Mouse (Mus musculus) testis, adult 2 months (tissue): Measurements from ENCODE around the gene Rpl3. TPM values are rescaled to one million over a fixed set of nuclear protein-coding genes. Genes with fewer than 3 reads are reported as not detected.

Experiments used
- H3K27ac ChIP-seq: fragments of 200-500 bp; 2 replicates; pipeline ENCODE4 v1.5.1; 2012; ENCODE audit warnings: low read depth, low read length; ENCODE audit not compliant: control insufficient read depth, insufficient read depth
- H3K27me3 ChIP-seq: fragments of 200-500 bp; 2 replicates; pipeline ENCODE4 v1.6.1; 2012; ENCODE audit warnings: mild to moderate bottlenecking, low read length, moderate library complexity; ENCODE audit not compliant: control insufficient read depth, insufficient read depth
- H3K36me3 ChIP-seq: fragments of 200-500 bp; 2 replicates; pipeline ENCODE4 v1.6.1; 2012; ENCODE audit warnings: mild to moderate bottlenecking, low read length; ENCODE audit not compliant: control insufficient read depth, insufficient read depth
- H3K4me1 ChIP-seq: fragments of 200-500 bp; 2 replicates; pipeline ENCODE4 v1.6.1; 2012; ENCODE audit warnings: low read length; ENCODE audit not compliant: control insufficient read depth, insufficient read depth
- H3K4me3 ChIP-seq: fragments of 200-500 bp; 2 replicates; pipeline ENCODE4 v1.5.1; 2012; ENCODE audit warnings: low read depth, mild to moderate bottlenecking, low read length, moderate library complexity, mixed read lengths; ENCODE audit not compliant: control insufficient read depth
- CTCF ChIP-seq: fragments of 200-500 bp; IDR thresholded peaks from 2 replicates; pipeline ENCODE4 v1.5.1; 2012; ENCODE audit warnings: low read depth, mild to moderate bottlenecking, inconsistent platforms, low read length, moderate library complexity; ENCODE audit not compliant: control insufficient read depth, insufficient read depth, insufficient replicate concordance
- POLR2A ChIP-seq: fragments of 200-500 bp; IDR thresholded peaks from 2 replicates; pipeline ENCODE4 v1.6.1; 2012; ENCODE audit warnings: low read depth, mild to moderate bottlenecking, inconsistent platforms, low read length, moderate library complexity; ENCODE audit not compliant: control insufficient read depth
- polyA plus RNA-seq: library from polyadenylated mRNA; depleted of rRNA; stranded (reverse); fragments of >200 nt; gene quantifications from 2 replicates; pipeline ENCODE4 v1.2.3, GENCODE M21; 2012

Rpl3 gene
- polyA plus RNA-seq, 1 experiment, result 122 TPM

- Histone ChIP-seq H3K36me3 (no peaks in the 10 kb centered on the region), H3K4me3 (no peak overlapping the region), H3K27me3 (no peaks in the 10 kb centered on the region), H3K27ac (no peak overlapping the region), H3K4me1 (peaks cover 7% of the 10 kb centered on the region)
- TF ChIP-seq POLR2A (no peak), CTCF (no peak)
These were observed 30.2 kb upstream of the Rpl3 start for GRCm38 (mm10) chr15:80121721-80122325.

DNA sequence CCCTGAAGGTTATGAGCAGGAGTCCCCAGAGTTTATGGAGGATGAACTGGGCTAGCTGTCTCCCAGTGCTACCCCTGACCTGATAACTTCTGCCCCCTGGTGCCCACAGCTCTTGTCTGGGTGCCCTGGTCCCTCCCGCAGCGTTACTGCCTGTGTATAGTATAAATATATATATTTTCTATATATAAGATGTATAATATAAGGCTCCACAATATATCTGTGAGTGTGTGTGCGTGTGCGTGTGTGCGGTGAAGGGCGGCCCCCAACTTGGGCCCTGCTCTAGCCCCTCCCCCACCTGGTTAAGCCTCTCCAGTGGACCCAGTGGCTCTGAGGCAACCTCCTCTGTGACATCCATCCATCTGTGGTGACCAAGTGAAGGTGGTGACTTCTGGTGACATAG, 27.4 kb upstream of the Rpl3 start:
- Histone ChIP-seq H3K4me1 (peaks cover 25% of the 10 kb centered on the region), H3K27ac (no peak overlapping the region), H3K27me3 (no peaks in the 10 kb centered on the region), H3K4me3 (no peak overlapping the region), H3K36me3 (no peaks in the 10 kb centered on the region)
- TF ChIP-seq POLR2A (no peak), CTCF (no peak)

DNA sequence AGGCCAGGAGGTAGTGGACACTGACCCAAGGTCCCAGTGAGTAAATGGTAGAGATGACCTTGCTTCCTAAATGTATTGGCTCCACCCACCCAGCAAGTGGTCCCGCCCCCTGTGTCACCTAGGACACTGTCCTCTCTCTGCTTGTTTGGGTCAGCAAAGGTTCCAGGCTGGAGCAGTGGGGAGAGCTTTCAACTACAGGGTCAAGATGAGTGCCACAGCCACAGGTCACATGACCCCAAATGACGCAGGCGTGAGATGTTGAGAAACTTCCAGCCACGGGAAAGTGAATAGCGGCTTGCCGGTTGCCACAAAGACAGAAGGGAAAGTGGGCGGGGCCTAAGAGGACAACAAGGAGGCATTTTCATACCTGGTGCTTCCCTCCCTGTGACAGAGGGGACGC, 25.5 kb upstream of the Rpl3 start:
- TF ChIP-seq POLR2A (no peak), CTCF (no peak)
- no peaks in the 10 kb centered on the region for H3K27me3 ChIP-seq
- no peak overlapping the region for H3K27ac ChIP-seq

DNA sequence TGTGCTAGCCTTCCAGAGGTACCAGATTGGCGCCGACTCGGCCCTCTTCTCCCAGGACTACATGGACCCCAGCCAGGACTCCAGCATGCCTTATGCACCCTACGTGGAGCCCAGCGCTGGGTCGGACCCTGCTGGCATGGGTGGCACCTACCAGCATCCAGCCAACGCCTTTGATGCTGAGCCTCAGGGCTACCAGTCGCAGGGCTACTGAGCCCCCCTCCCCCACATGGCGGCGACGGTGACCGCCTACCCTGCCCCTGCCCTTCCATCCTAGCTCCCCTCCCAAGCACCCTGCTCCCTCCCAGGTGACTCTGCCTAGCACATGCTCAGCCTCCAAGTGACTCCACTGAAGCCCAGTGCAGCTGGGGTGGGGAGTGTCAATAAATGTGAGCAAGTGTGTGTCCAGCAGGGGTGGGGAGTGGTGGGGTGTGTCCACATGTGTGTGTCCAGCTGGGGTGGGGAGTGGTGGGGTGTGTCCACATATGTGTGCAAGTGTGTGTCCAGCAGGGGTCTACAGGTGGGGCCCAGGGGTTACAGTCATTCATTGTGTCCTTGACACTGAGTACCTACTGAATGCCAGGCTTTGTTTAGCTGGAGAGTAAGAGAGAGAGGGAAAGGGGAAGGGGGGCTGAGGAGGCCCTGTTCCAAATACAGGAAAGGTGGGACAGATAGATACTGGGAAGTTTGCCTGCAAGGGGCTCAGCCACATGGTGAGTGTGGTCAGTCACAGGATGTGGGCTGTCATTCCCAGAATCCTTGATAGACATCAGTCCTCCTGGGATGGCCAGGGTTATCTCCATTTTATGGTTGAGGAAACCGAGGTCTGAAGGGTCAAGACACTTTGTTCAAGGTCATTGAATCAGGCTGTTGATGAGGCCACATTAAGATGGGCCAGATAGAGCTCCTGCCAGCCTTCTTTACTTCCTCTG, 24.5 kb upstream of the Rpl3 start:
- Histone ChIP-seq H3K27me3 (no peaks in the 10 kb centered on the region), H3K27ac (no peak overlapping the region), H3K4me1 (peaks cover 25% of the 10 kb centered on the region), H3K36me3 (no peaks in the 10 kb centered on the region), H3K4me3 (peak overlapping the region; percentile 82)
- TF ChIP-seq CTCF (no peak), POLR2A (no peak)

More for the DNA sequence above, 25.5 kb upstream of the Rpl3 start:
- Histone ChIP-seq H3K4me3 (no peak overlapping the region), H3K36me3 (no peaks in the 10 kb centered on the region), H3K4me1 (peaks cover 25% of the 10 kb centered on the region)

DNA sequence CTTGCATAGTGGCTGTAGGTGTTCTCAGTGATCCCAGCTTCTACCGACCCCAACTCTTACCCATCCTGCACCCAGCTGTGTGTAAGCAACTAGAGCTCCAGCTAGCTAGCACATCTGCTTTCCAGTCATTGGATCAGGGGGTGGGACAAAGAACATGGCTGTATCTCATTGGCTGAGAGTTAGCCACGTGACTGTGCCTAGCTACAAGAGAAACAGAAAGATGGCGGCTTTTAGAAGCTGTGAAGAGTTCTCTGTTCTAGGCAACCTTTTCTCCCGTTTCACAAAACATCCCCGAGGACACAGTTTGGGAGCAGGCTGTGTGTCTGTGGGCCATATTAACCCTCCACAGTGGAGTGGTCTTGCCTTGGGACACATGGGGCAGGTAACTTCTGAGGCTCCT, 23.6 kb upstream of the Rpl3 start:
- H3K27ac ChIP-seq, result no peak overlapping the region; the same call in 1 of the 2 replicates
- TF ChIP-seq POLR2A (no peak), CTCF (no peak)
- H3K36me3 ChIP-seq, result no peaks in the 10 kb centered on the region
- H3K4me1 ChIP-seq, result peaks cover 25% of the 10 kb centered on the region
- peak overlapping the region; percentile 82 for H3K4me3 ChIP-seq
- H3K27me3 ChIP-seq, result no peaks in the 10 kb centered on the region

GRCm38 (mm10) chr15:80114414-80114813, 22.7 kb upstream of the Rpl3 start:
- H3K27ac ChIP-seq, result no peak overlapping the region

GRCm38 (mm10) chr15:80112499-80112898, 20.8 kb upstream of the Rpl3 start:
- Histone ChIP-seq H3K4me3 (no peak overlapping the region), H3K36me3 (no peaks in the 10 kb centered on the region), H3K27ac (no peak overlapping the region), H3K4me1 (peaks cover 23% of the 10 kb centered on the region), H3K27me3 (no peaks in the 10 kb centered on the region)
- TF ChIP-seq CTCF (no peak), POLR2A (no peak)

More at GRCm38 (mm10) chr15:80114414-80114813, 22.7 kb upstream of the Rpl3 start:
- Histone ChIP-seq H3K27me3 (no peaks in the 10 kb centered on the region), H3K4me1 (peaks cover 25% of the 10 kb centered on the region), H3K4me3 (no peak overlapping the region), H3K36me3 (no peaks in the 10 kb centered on the region)
- TF ChIP-seq CTCF (no peak), POLR2A (no peak)
